Mouse (Mus musculus) gastrocnemius, postnatal 14 days (tissue): ENCODE results near the gene Abcc2. TPM values are rescaled to one million over a fixed set of nuclear protein-coding genes. Genes with fewer than 3 reads are reported as not detected.

ENCODE experiments used
- DNase-seq: peaks from one replicate; pipeline ENCODE4 v3.0.0; 2021; ENCODE audit warnings: mixed read lengths
- intact Hi-C: fragments of 180-260 bp; cut with DNase I; formaldehyde crosslinking; loops from one replicate; pipeline ENCODE4 v1.15.1; 2025; ENCODE audit warnings: low total_unique reads
- total RNA-seq, 2 experiments: library from RNA; stranded (reverse); gene quantifications; 2 replicates each; pipeline ENCODE4 v1.2.3; 2021

The Abcc2 gene
- total RNA-seq, 2 experiments from 2014 or later: not detected

DNA sequence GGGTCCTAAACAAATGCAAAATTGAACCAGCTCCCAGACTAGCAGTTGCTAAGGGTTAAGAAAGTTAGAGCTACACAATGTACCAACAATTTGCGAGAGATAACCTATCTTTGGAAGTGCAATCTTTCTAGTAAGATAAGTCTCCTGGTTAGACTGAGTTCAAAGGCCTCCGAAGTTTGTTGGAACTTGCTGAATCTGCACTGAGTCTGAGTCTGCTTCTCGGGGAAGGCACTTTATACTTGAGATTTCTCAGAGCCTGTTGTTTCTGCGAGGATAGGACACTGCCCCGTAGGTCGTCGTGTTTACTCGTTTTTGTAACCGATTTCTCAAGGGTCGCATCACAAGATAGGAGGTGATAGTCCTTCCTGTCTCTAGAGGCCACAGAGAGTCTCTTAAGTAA is 6.6 kb upstream of the Abcc2 start:
- intact Hi-C loops: no loop called here
- DNase-seq: no peak

- DNase-seq: no peak
- intact Hi-C loops: no loop called here
These were observed 5.4 kb upstream of the Abcc2 start for GRCm38 (mm10) chr19:43776561-43776960.

- DNase-seq: no peak
- intact Hi-C loops: no loop called here
These were observed 4.7 kb upstream of the Abcc2 start for GRCm38 (mm10) chr19:43777308-43777707.

DNA sequence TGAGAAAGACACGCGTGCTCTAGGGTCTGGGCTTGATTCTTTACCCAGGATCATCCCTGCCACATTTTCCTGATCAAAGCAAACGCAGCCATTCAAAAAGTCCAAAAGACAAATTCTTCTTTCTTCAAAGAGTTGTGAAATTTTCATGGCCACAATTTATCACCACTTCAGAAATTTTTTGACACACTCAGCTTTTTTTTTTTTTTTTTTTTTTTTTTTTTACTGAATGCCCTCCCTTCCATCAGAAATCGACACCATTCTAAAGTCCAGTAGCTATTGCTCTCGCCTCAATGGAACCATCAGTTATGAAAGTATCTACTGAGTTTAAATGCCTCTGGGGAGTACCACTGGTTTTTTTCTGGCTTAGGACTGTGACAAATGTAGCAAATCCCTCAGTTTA is 1.6 kb upstream of the Abcc2 start:
- no peak for DNase-seq
- intact Hi-C loops: no loop called here

- DNase-seq: no peak
- intact Hi-C loops: no loop called here
These were observed 2.8 kb downstream of the Abcc2 start for GRCm38 (mm10) chr19:43784761-43785160.

- DNase-seq: no peak
These were observed 4.4 kb downstream of the Abcc2 start for GRCm38 (mm10) chr19:43786249-43787026.

DNA sequence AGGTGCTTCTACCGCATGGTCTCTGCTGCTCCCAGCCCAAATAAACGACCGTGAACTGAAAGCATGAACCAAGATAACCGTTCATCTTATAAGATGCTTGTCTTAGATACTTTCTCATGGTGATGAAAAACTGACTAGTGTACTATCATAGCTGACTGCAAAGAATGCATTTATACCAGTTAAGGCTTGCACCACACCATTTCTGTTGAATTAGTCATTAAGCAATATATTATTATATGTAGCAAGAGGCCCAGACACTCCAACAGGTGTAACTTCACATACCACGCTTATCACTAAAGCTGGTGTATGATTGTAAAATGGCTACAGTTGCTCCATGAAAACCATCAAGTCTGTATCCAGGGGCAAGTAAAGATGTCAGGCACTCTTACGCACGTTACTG is 7.8 kb downstream of the Abcc2 start:
- intact Hi-C loops: no loop called here
- no peak for DNase-seq

More at GRCm38 (mm10) chr19:43786249-43787026, 4.4 kb downstream of the Abcc2 start:
- intact Hi-C loops: no loop called here

DNA sequence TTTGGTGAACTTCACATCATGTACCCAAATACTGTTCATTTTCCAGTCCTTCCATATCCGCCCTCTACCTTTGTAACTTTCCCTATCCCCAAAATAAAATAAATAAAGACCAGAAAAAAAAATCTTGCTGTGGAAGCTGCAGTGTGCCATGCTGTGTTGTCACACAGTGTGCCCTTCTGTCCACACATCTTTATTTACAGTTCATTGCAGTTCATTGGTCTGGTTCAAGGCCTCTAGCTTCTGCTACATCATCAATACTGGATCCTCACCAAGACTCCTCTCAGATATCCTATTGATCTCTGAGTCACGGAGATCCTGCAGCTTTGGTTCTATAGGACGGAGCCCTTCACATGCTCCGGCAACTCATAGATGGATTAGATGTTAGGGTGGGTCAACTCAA is 10.5 kb downstream of the Abcc2 start:
- intact Hi-C loops: no loop called here
- no peak for DNase-seq

DNA sequence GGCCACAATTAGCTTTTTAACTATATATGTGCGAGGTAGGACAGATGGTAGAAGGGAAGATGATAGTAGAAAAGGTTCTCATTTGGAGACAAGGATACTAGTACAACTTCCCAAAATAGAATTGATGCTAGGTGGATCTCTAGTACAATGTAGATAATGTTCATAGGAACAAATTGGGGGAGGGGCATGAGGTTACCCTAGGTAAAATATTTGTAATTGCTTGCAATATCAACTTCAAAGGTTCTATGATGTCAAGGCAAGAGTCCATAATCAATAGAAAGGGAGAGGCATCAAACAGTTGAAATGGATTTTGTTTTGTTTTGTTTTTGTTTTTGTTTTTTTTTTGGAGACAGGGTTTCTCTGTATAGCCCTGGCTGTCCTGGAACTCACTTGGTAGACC is 12.0 kb downstream of the Abcc2 start:
- no peak for DNase-seq
- intact Hi-C loops: no loop called here

DNA sequence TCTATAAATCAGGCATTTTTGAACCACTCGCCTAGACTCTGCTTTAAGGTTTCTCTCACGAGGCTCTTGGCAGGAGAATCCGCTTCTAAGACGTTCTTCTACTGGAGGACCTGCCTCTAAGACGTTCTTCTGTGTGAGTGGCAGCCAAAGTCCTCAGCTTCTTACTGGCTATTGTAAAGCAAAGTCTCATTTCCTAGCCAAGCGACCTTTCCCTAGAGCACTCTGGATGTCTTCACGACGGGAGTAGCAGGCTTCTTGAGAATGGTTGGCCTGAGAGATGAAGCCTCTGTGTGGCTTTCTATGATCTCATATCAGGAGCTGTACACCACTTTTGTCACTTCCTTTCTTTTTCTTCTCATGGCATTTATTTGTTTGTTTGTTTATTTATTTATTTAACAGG is 13.5 kb downstream of the Abcc2 start:
- intact Hi-C loops: no loop called here
- no peak for DNase-seq

GRCm38 (mm10) chr19:43797216-43797615 is 15.2 kb downstream of the Abcc2 start:
- intact Hi-C loops: no loop called here
- DNase-seq: no peak

DNA sequence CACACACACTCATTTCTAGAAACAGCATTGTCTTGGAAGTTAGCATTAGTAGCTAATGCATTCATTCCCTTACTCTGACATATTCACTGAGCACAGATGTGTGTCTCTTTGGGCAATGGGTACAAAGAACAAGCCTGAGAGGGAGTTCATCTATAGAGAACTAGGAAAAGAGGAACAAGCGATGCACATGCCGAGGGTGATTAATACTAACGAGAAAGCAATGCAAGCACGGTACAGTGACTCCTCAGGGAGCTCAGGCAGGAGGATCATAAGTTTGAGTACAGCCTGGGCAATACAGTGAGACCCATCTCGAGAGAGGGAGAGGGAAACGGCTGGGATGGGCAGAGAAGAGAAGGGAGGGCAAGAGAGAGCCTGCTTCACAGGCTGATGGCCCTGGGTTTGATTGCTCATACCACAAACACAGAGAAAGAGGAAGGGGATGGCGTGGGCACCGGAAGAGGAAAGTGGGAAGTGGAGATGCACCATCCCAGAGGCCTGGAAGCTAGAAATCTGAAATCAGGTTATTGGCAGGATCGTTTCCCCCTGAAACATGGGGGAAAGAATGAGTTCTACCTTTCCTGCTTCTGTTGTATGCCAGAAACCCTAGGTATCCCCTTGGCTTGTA is 19.5 kb downstream of the Abcc2 start:
- no peak for DNase-seq
- intact Hi-C loops: no loop called here

DNA sequence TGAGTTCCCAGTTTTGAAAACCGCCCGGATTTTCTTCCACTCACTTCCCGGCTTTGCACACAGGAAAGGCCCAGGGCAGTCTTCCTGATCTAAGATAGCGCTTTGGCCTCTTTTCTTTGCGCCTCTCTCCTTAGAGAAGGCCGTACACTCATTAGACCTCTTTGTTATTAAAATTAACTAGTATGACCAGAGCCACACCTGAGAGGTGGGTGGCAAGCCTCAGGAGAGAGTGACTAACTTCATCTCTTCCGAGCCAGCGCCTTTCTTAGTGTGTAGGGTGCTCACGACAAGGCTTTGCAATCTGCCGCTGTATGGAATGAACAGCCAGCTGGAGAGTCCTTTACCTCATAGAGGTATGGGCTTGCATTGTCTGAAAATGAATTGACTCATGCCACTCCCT is 21.9 kb downstream of the Abcc2 start:
- intact Hi-C loops: no loop called here
- no peak for DNase-seq

GRCm38 (mm10) chr19:43809331-43809730 is 27.3 kb downstream of the Abcc2 start:
- DNase-seq: no peak
- intact Hi-C loops: no loop called here

GRCm38 (mm10) chr19:43811419-43811818 is 29.4 kb downstream of the Abcc2 start:
- no peak for DNase-seq
- intact Hi-C loops: no loop called here

- intact Hi-C loops: no loop called here
- no peak for DNase-seq
These were observed 31.3 kb downstream of the Abcc2 start for GRCm38 (mm10) chr19:43813315-43813714.

DNA sequence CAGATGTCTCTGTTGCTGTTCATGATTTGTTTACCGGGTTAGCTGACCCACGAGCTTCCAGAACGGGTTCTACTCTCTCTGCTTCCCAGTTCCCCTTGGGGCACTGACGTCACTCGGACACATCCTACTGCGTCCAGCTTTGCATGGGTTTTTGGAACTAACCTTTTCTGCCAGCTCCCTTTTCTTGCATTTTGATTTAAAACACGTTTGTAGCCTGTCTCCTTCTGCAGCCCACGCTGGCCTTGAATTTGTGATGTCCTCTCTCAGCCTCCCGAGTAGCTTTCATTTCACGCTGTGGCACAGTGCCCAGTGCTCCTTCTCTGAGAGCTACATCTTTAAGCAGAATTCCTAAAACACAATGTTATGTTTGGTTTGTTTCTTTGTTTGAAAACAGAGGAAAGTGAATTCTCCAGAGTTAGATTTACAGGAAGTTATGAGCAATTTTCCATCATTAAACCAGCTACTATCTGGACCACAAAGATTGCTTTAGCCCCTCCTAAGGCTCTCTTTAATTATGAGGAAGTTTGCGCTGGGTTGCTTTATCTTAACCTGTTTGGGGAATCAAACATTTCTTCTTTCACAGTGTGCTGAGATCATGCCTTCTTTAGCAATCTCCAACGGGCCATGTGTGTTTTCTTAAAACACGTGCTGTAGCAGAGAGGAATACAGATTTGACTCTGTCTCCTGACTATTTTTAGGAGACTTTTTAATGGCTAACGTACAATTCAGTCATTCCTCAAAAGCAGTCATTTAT is 33.8 kb downstream of the Abcc2 start:
- DNase-seq: peak; percentile 14
- intact Hi-C loops: no loop called here

GRCm38 (mm10) chr19:43826855-43827254 is 44.9 kb downstream of the Abcc2 start:
- DNase-seq: no peak
- intact Hi-C loops: no loop called here

DNA sequence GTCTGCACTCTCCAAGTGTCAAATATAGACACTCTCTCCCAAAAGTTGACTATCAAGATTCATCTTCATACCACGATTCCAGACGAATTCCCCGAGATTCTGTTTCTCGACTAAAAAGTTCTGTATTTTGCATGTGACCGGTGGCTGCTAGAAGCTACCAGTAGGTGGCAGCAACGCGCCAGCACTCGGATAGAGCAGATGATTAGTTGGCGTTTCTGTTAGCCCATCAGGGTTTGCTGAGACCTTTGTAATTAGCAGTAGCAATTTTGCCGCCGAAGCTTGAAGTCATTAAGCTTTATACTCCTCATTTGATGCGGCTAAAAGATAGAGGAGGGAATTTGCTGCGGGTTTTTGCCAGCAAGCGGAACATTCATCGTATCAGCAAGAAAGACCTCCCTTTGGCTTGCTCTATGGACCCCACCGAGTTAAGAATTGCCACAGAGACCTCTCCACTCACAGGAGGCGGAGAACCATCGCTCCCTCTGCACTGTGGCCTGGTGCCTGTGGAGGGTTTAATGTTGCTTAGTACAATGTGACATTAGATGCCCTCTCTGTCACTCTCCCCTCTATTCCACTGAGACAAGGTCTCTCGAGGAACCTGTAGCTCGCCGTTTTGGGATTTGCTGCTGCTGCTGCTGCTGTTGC is 50.6 kb downstream of the Abcc2 start:
- DNase-seq: peak; percentile 64
- intact Hi-C loops: loop anchor here (2.0 to 5.0 kb wide), 2 partner anchors 74 to 105 kb away; no protein-coding TSS in a partner anchor

DNA sequence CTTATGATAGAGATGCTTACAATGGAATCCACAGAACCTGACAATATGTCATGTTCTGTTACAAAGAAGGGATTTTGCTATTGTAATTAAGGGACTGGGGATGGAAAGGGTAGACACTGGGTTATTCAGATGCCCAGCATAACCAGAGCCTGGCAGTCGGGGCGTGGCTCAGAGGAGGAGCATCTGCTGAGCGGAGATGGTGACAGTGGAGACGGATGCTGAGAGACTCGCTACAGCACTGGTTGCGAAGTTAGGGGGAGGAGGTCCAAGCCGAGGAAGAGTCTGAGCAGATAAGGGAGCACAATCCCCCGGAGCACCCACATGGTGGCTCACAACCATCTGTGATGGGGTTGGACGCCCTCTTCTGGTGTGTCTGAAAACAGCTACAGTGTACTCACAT is 61.2 kb downstream of the Abcc2 start:
- intact Hi-C loops: no loop called here
- no peak for DNase-seq
